Mouse (Mus musculus) kidney, postnatal 0 days (tissue): ENCODE measurements at regions not wholly inside any gene's neighbourhood (a gene's known extent, or its start where the extent isn't known, plus 50 kb on each side); places are given as distances from the start of the nearest gene placed in this dataset.
"Not testable (repeated sequence)": the region's sequence is repeated elsewhere in the genome, so short reads cannot be mapped to it uniquely, and the experiment has no call there.

Source experiments
- ATAC-seq: fragments of 200-750 bp; cut with Nextera tagmentation; replicated peaks from 2 replicates; pipeline ENCODE4 v1.8.0; 2017; ENCODE audit warnings: low read depth, moderate number of reproducible peaks, moderate TSS enrichment, moderate library complexity; ENCODE audit not compliant: low FRiP score
- DNase-seq: peaks from one replicate; pipeline ENCODE4 v3.0.0-alpha.2; 2016; ENCODE audit warnings: low spot score
- H3K27ac ChIP-seq: fragments of 300-500 bp; sonication (generic); 2 replicates; pipeline ENCODE4 v1.5.1; 2014; ENCODE audit warnings: mild to moderate bottlenecking
- H3K27me3 ChIP-seq: fragments of 300-500 bp; sonication (generic); 2 replicates; pipeline ENCODE4 v1.6.1; 2014; ENCODE audit warnings: low read length, mixed read lengths; ENCODE audit not compliant: insufficient read depth
- H3K36me3 ChIP-seq: fragments of 300-500 bp; sonication (generic); 2 replicates; pipeline ENCODE4 v1.6.1; 2014; ENCODE audit warnings: low read length, mixed read lengths; ENCODE audit not compliant: insufficient read depth
- H3K4me1 ChIP-seq: fragments of 300-500 bp; sonication (generic); replicated peaks from 2 replicates; pipeline ENCODE4 v1.6.1; 2014; ENCODE audit warnings: antibody characterized with exemption, low read length, mixed read lengths; ENCODE audit not compliant: insufficient read depth
- H3K4me2 ChIP-seq: fragments of 300-500 bp; sonication (generic); 2 replicates; pipeline ENCODE4 v1.6.1; 2014; ENCODE audit warnings: mild to moderate bottlenecking, low read length, moderate library complexity, mixed read lengths
- H3K4me3 ChIP-seq: fragments of 300-500 bp; sonication (generic); replicated peaks from 2 replicates; pipeline ENCODE4 v1.5.1; 2014; ENCODE audit warnings: low read depth, low read length
- H3K9ac ChIP-seq: fragments of 300-500 bp; sonication (generic); 2 replicates; pipeline ENCODE4 v1.6.1; 2014; ENCODE audit warnings: low read depth, low read length
- H3K9me3 ChIP-seq: fragments of 300-500 bp; sonication (generic); replicated peaks from 2 replicates; pipeline ENCODE4 v1.6.1; 2016; ENCODE audit warnings: low read length, inconsistent platforms, mixed read lengths
- CTCF ChIP-seq: IDR thresholded peaks from 2 replicates; pipeline ENCODE4 v1.5.1; 2016; ENCODE audit warnings: antibody characterized with exemption, low read depth, mild to moderate bottlenecking, moderate library complexity
- WGBS: fragments of 180-500 bp; shearing (Covaris S2); extraction: QIAGEN DNeasy Blood & Tissue Kit; methylation state at CpG from one replicate; pipeline ENCODE4 v1.1.7; 2014; 5-methylcytosine and 5-hydroxymethylcytosine counted together

- no peak for ATAC-seq
- WGBS, result 94% methylated on average over 5 of the region's 5 CpGs
Measured at GRCm38 (mm10) chr8:126812777-126813176, 132.9 kb downstream of the Tomm20 start.

GRCm38 (mm10) chr8:126811358-126811757, 134.3 kb downstream of the Tomm20 start:
- not testable (repeated sequence) for ATAC-seq, H3K36me3 ChIP-seq, H3K27ac ChIP-seq, H3K9me3 ChIP-seq, H3K4me3 ChIP-seq, DNase-seq, H3K4me2 ChIP-seq, H3K9ac ChIP-seq, H3K4me1 ChIP-seq, H3K27me3 ChIP-seq
- 61% methylated on average over 2 of the region's 2 CpGs for WGBS

More at GRCm38 (mm10) chr8:126812777-126813176, 132.9 kb downstream of the Tomm20 start:
- H3K9ac ChIP-seq, result no peak overlapping the region
- no peaks in the 10 kb centered on the region for H3K27me3 ChIP-seq
- 0 out of 2 replicates have a peak, but pooled peaks cover 7% of the 10 kb centered on the region for H3K9me3 ChIP-seq
- H3K27ac ChIP-seq, result no peak overlapping the region
- peak; percentile 3; the same call in 1 of the 2 replicates for TF ChIP-seq CTCF
- H3K36me3 ChIP-seq, result no peaks in the 10 kb centered on the region
- no peaks in the 10 kb centered on the region for H3K4me1 ChIP-seq
- H3K4me2 ChIP-seq, result no peak overlapping the region
- DNase-seq, result no peak
- H3K4me3 ChIP-seq, result no peak overlapping the region

GRCm38 (mm10) chr8:126810516-126810915, 135.1 kb downstream of the Tomm20 start:
- no peak for ATAC-seq
- Histone ChIP-seq H3K4me1 (peaks cover 8% of the 10 kb centered on the region; the same call in 1 of the 2 replicates), H3K36me3 (no peaks in the 10 kb centered on the region), H3K27me3 (no peaks in the 10 kb centered on the region), H3K4me3 (no peak overlapping the region), H3K27ac (no peak overlapping the region), H3K4me2 (no peak overlapping the region), H3K9me3 (0 out of 2 replicates have a peak, but pooled peaks cover 7% of the 10 kb centered on the region), H3K9ac (no peak overlapping the region)
- WGBS, result 84% methylated on average over 5 of the region's 5 CpGs
- TF ChIP-seq CTCF, result no peak
- DNase-seq, result no peak

GRCm38 (mm10) chr8:126809321-126809720, 136.3 kb downstream of the Tomm20 start:
- ATAC-seq (no peak), DNase-seq (no peak)
- H3K27me3 ChIP-seq, result no peaks in the 10 kb centered on the region
- no peak overlapping the region for H3K27ac ChIP-seq
- WGBS, result 92% methylated on average over 1 of the region's 1 CpGs
- H3K4me3 ChIP-seq, result no peak overlapping the region
- H3K9ac ChIP-seq, result no peak overlapping the region
- H3K4me2 ChIP-seq, result no peak overlapping the region
- TF ChIP-seq CTCF, result no peak
- peaks cover 14% of the 10 kb centered on the region; the same call in 1 of the 2 replicates for H3K4me1 ChIP-seq
- no peaks in the 10 kb centered on the region for H3K36me3 ChIP-seq
- 0 out of 2 replicates have a peak, but pooled peaks cover 7% of the 10 kb centered on the region for H3K9me3 ChIP-seq

- Histone ChIP-seq H3K9ac (no peak overlapping the region), H3K27ac (no peak overlapping the region), H3K36me3 (no peaks in the 10 kb centered on the region), H3K4me2 (no peak overlapping the region), H3K4me1 (peaks cover 14% of the 10 kb centered on the region; the same call in 1 of the 2 replicates), H3K27me3 (no peaks in the 10 kb centered on the region), H3K9me3 (0 out of 2 replicates have a peak, but pooled peaks cover 7% of the 10 kb centered on the region), H3K4me3 (no peak overlapping the region)
- no peak for DNase-seq
- no peak for ATAC-seq
- 95% methylated on average over 4 of the region's 4 CpGs for WGBS
- TF ChIP-seq CTCF, result no peak
Measured at GRCm38 (mm10) chr8:126808496-126808895, 137.1 kb downstream of the Tomm20 start.

- no peaks in the 10 kb centered on the region for H3K36me3 ChIP-seq
- no peak for TF ChIP-seq CTCF
- DNase-seq (no peak), ATAC-seq (no peak)
- H3K4me3 ChIP-seq, result no peak overlapping the region
- no peaks in the 10 kb centered on the region for H3K9me3 ChIP-seq
- no peaks in the 10 kb centered on the region for H3K27me3 ChIP-seq
- H3K27ac ChIP-seq, result no peak overlapping the region
- WGBS, result 70% methylated on average over 8 of the region's 8 CpGs
- H3K9ac ChIP-seq, result no peak overlapping the region
- peaks cover 14% of the 10 kb centered on the region; the same call in 1 of the 2 replicates for H3K4me1 ChIP-seq
- H3K4me2 ChIP-seq, result no peak overlapping the region
Measured at GRCm38 (mm10) chr8:126807171-126807768, 138.4 kb downstream of the Tomm20 start.

GRCm38 (mm10) chr8:126806591-126806990, 139.1 kb downstream of the Tomm20 start:
- no peak for TF ChIP-seq CTCF
- DNase-seq, result no peak
- Histone ChIP-seq H3K27ac (peak overlapping the region; percentile 93), H3K9ac (no peak overlapping the region), H3K36me3 (no peaks in the 10 kb centered on the region), H3K4me3 (no peak overlapping the region), H3K4me2 (no peak overlapping the region), H3K27me3 (no peaks in the 10 kb centered on the region), H3K4me1 (peaks cover 14% of the 10 kb centered on the region; the same call in 1 of the 2 replicates), H3K9me3 (no peaks in the 10 kb centered on the region)
- ATAC-seq, result no peak
- WGBS, result 97% methylated on average over 2 of the region's 2 CpGs
